Mouse (Mus musculus): ENCODE data around the gene Cept1.

- no peak for TF ChIP-seq CTCF (IDR thresholded peaks at IDR 0.05; ENCODE audit: borderline replicate concordance, insufficient read depth, low read depth, low read length)
- TF ChIP-seq POLR2A (IDR thresholded peaks at IDR 0.05; ENCODE audit: borderline replicate concordance, insufficient read depth, low read length): no peak
These were observed 51.4 kb downstream of the Cept1 start for GRCm38 (mm10) chr3:106496045-106496721.
